In genomic region chr10:71361836-71362562, GRCm38 (mm10) we compare ENCODE assay signal across 9 mouse cellular contexts. TPM values are rescaled to one million over a fixed set of nuclear protein-coding genes. Genes with fewer than 3 reads are reported as not detected.
A peak's percentile ranks its signal among the peaks of the same experiment; 100 is the strongest.
DNase-seq lines count a peak whose midpoint lies in the region; ATAC-seq lines count a peak whose summit lies in the region.
"Had no signal": no experiment of that assay in that cellular context is flagged by ENCODE, and none has a peak within 500 bp of the region (broad histone marks: within the 10 kb centered on the region; RNA-seq: fewer than 3 reads in every experiment).

No protein-coding gene starts in this region.

- peaks cover 16% of the 10 kb centered on the region for H3K4me1 ChIP-seq in kidney, embryonic 15.5 days
- peaks cover 7% of the 10 kb centered on the region for H3K4me1 ChIP-seq in embryonic facial prominence, embryonic 15.5 days
- peaks cover 13% of the 10 kb centered on the region for H3K4me1 ChIP-seq in hindbrain, embryonic 14.5 days (replicated peaks; ENCODE audit: control insufficient read depth, insufficient read depth, low read length)

- no peak for ATAC-seq in kidney, embryonic 15.5 days (replicated peaks; ENCODE audit: low FRiP score)
- ATAC-seq in embryonic facial prominence, embryonic 15.5 days (ENCODE audit: insufficient number of reproducible peaks, low FRiP score, low TSS enrichment, low read depth), result no peak
- ATAC-seq in hindbrain, embryonic 14.5 days (ENCODE audit: low FRiP score), result no peak

- 32% methylated on average over 18 of the region's 18 CpGs for WGBS in kidney, embryonic 15.5 days
- 19% methylated on average over 18 of the region's 18 CpGs for WGBS in embryonic facial prominence, embryonic 15.5 days
- WGBS in hindbrain, embryonic 14.5 days, result 20% methylated on average over 18 of the region's 18 CpGs

- DNase-seq in kidney, adult 11 months, result no peak
- DNase-seq in hindbrain, embryonic 14.5 days (ENCODE audit: low spot score), result no peak
- peak; percentile 53 to 57 for DNase-seq in lung, postnatal 4 days
- no peak for DNase-seq in layer of hippocampus, postnatal 10 days (ENCODE audit: low spot score in 2 of 2)
- DNase-seq in right cerebral cortex, postnatal 36 days (ENCODE audit: low spot score in 2 of 2), result no peak
- DNase-seq in ovary, adult 18-20 months (ENCODE audit: low spot score), result no peak

- H3K27me3 ChIP-seq in kidney, embryonic 15.5 days, result no peaks in the 10 kb centered on the region
- no peaks in the 10 kb centered on the region for H3K27me3 ChIP-seq in embryonic facial prominence, embryonic 15.5 days
- no peaks in the 10 kb centered on the region for H3K27me3 ChIP-seq in hindbrain, embryonic 14.5 days (ENCODE audit: control insufficient read depth, insufficient read depth, low read length)
- H3K27me3 ChIP-seq: limb, embryonic 15.5 days had no signal

- H3K9me3 ChIP-seq in kidney, embryonic 15.5 days (replicated peaks), result no peaks in the 10 kb centered on the region
- H3K9me3 ChIP-seq in embryonic facial prominence, embryonic 15.5 days (replicated peaks), result no peaks in the 10 kb centered on the region
- no peaks in the 10 kb centered on the region for H3K9me3 ChIP-seq in hindbrain, embryonic 14.5 days (ENCODE audit: control insufficient read depth, low read length)
- H3K9me3 ChIP-seq: limb, embryonic 15.5 days had no signal

- H3K4me2 ChIP-seq in kidney, embryonic 15.5 days, result peak overlapping the region; percentile 39
- H3K4me2 ChIP-seq in embryonic facial prominence, embryonic 15.5 days (replicated peaks), result peak overlapping the region; percentile 29
- peak overlapping the region; percentile 40 for H3K4me2 ChIP-seq in hindbrain, embryonic 14.5 days (replicated peaks)
- H3K4me2 ChIP-seq: limb, embryonic 15.5 days had no signal

- H3K36me3 ChIP-seq in kidney, embryonic 15.5 days, result 0 out of 2 replicates have a peak, but pooled peaks cover 3% of the 10 kb centered on the region
- peaks cover 9% of the 10 kb centered on the region for H3K36me3 ChIP-seq in embryonic facial prominence, embryonic 15.5 days
- peaks cover 13% of the 10 kb centered on the region for H3K36me3 ChIP-seq in hindbrain, embryonic 14.5 days (replicated peaks; ENCODE audit: control insufficient read depth, insufficient read depth)

- no peak overlapping the region for H3K9ac ChIP-seq in kidney, embryonic 15.5 days
- H3K9ac ChIP-seq in embryonic facial prominence, embryonic 15.5 days, result no peak overlapping the region
- peak overlapping the region; percentile 26; the same call in 1 of the 2 replicates for H3K9ac ChIP-seq in hindbrain, embryonic 14.5 days
- H3K9ac ChIP-seq: limb, embryonic 15.5 days had no signal

- 0 out of 2 replicates have a peak overlapping the region, but pooled peaks have one; percentile 1 for H3K4me3 ChIP-seq in kidney, embryonic 15.5 days (replicated peaks)
- H3K4me3 ChIP-seq in embryonic facial prominence, embryonic 15.5 days (replicated peaks), result peak overlapping the region; percentile 15; the same call in 1 of the 2 replicates
- no peak overlapping the region for H3K4me3 ChIP-seq in hindbrain, embryonic 14.5 days (replicated peaks; ENCODE audit: low read length)
- H3K4me3 ChIP-seq: limb, embryonic 15.5 days had no signal

- H3K27ac ChIP-seq in kidney, embryonic 15.5 days, result 0 out of 2 replicates have a peak overlapping the region, but pooled peaks have one; percentile 22
- H3K27ac ChIP-seq in embryonic facial prominence, embryonic 15.5 days (replicated peaks), result no peak overlapping the region
- H3K27ac ChIP-seq in hindbrain, embryonic 14.5 days, result no peak overlapping the region
- H3K27ac ChIP-seq: limb, embryonic 15.5 days had no signal

RNA-seq across cellular contexts. Expression of gene Ipmk, which starts 14.4 kb away (rescaled TPM):
- 14.3 and 18.6 TPM in 2 replicates for polyA plus RNA-seq in kidney, embryonic 15.5 days (2015; fragmentation: Nextera tagmentation; extraction: Ambion mirVana)
- 10.0 and 10.4 TPM in 2 replicates for polyA plus RNA-seq in embryonic facial prominence, embryonic 15.5 days (2015; fragmentation: Nextera tagmentation; extraction: Ambion mirVana)
- polyA plus RNA-seq in hindbrain, embryonic 14.5 days (2014; fragmentation: Nextera tagmentation; extraction: Ambion mirVana), result 25.5 and 25.9 TPM in 2 replicates
- 10 to 100 TPM; 32.5 to 33.6 TPM for total RNA-seq in layer of hippocampus, postnatal 10 days (2021)

RNA-seq across cellular contexts. Expression of gene Cisd1, which starts 17.2 kb away (rescaled TPM):
- 131 and 136 TPM in 2 replicates for polyA plus RNA-seq in kidney, embryonic 15.5 days (2015; fragmentation: Nextera tagmentation; extraction: Ambion mirVana)
- 90.8 and 93.9 TPM in 2 replicates for polyA plus RNA-seq in embryonic facial prominence, embryonic 15.5 days (2015; fragmentation: Nextera tagmentation; extraction: Ambion mirVana)
- polyA plus RNA-seq in hindbrain, embryonic 14.5 days (2014; fragmentation: Nextera tagmentation; extraction: Ambion mirVana), result 319 and 327 TPM in 2 replicates
- total RNA-seq in layer of hippocampus, postnatal 10 days (2021), result 100 to 1,000 TPM; 122 to 130 TPM

Comparison
In these comparisons a context has a peak if more than half of its experiments do, and no peak if none do; other contexts are left out.
1. DNase-seq: peak in lung, postnatal 4 days (2 of 2); none in kidney, adult 11 months (single experiment), hindbrain, embryonic 14.5 days (single experiment), layer of hippocampus, postnatal 10 days (0 of 2), right cerebral cortex, postnatal 36 days (0 of 2) and ovary, adult 18-20 months (single experiment).
2. Peak in every context shown above with its lines, with median percentiles within 50 percentile points of each other: H3K4me2 ChIP-seq.